Mouse (Mus musculus): ENCODE measurements around the gene Cirbp.

DNA sequence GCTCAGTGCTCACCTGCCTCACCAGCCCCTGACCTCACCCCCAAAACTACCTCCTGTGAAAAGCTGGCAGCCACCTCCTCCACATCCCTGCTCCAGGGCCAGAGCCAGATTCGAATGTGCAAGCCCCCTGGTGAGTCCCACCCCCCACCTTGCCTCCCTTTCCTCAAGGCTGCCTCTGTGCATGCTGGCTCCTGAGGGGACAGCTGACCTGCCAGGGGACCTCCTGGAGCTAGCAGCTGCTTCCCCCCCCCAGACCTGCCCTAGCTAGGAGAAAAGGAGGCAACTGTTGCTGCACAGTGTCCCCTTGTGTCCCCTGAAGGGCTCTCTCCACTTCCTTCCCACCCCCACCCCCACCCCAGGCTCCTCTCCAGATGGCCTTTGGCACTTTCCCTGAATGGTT lies 10.5 kb upstream of the Cirbp start:
- TF ChIP-seq POLR2A (IDR thresholded peaks at IDR 0.05; ENCODE audit: extremely low read depth, insufficient read depth, low read length) (no peak), CTCF (IDR thresholded peaks at IDR 0.05; ENCODE audit: low read depth, low read length) (no peak)
